Mouse (Mus musculus) ovary, adult 2 months (tissue): Measurements from ENCODE around the gene Bcr. TPM values are rescaled to one million over a fixed set of nuclear protein-coding genes. Genes with fewer than 3 reads are reported as not detected.

Experiments
- polyA plus RNA-seq: library from polyadenylated mRNA; depleted of rRNA; stranded (reverse); fragments of >200 nt; gene quantifications from 2 replicates; pipeline ENCODE4 v1.2.3, GENCODE M21; 2012; rRNA removed

Bcr gene
- 26.3 and 28.7 TPM in 2 replicates for polyA plus RNA-seq

DNA sequence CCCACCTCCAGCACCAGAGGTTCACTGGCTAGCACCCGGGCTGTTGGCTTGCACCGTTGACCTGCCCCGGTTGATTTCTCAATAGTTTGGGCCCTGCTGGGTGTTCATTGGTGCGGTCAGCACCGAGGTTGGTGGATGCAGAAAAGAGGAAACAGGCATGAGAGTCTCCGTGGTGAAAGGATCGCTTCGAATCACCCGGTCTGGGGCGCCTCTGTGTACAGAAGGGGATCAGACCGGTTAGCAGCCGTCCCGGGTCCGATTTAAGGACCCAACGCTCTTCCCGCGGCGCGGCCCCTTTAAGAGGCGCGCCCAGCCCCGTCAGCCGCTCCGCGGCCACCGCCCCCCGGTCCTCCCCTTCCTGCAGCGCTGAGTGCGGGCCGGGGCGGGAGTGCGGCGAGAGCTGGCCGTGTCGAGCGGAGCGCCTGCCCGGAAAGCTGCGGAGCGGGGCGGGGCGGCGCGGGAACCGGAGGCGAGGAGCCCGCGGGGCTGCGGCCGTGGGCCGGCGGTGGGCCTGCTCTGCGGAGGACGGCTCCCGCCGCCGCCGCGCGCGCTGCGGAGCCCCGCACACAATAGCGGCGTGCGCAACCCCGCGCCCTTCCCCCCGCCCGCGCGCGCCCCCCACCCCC lies at the start of gene Bcr:
Bcr (plus strand) TSS at position 376 of the 626 bp plus-strand sequence.

DNA sequence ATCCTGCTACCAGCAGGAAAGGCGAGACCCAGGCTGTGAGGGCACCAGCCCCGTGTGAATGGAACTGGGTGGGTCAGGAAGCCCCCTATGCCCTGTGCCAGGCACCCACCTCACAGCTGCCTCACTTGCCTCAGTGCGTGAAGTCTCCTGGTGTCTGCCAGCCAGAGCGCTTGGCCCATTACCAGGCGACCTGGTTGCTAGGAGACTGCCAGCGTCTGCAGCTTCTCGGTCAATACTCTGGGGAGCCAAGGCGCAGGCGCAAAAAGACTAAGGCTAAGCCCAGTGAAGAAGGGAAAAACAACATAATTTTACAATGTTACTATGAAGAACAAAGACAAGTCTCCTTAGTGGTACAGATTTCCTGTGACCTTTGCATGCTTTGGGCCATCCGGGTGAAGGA lies 28.0 kb upstream of the Bcr start, which contains the start of gene Rsph14:
Rsph14 (minus strand) TSS at position 192 of the 400 bp plus-strand sequence.

DNA sequence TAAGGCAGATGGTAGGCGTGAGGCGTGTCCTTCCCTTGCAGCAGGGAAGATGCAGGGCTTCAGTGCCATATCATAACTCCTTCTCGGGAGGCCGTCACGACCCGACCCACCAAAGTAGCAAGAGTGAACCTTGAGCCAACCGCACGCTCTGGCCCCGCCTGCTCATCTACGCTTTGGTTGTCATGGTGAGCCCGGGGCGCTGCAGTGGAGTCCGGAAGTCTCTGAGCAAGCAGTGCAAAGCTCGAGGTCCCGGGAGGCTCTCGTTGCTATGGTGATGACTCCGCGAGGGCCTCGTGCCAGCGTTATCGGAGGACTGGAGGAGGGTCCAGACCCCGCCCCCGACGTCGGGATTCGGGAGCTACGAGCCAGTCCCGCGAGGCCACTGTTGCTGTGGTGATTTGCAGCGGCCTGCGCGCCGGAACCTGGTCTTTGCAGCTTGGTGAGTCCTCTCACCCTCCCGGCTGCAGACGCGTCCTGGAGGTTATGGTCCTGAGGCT lies 23.5 kb upstream of the Bcr start, which contains the start of gene Rab36:
Rab36 (plus strand) TSS at position 176 of the 497 bp plus-strand sequence.

DNA sequence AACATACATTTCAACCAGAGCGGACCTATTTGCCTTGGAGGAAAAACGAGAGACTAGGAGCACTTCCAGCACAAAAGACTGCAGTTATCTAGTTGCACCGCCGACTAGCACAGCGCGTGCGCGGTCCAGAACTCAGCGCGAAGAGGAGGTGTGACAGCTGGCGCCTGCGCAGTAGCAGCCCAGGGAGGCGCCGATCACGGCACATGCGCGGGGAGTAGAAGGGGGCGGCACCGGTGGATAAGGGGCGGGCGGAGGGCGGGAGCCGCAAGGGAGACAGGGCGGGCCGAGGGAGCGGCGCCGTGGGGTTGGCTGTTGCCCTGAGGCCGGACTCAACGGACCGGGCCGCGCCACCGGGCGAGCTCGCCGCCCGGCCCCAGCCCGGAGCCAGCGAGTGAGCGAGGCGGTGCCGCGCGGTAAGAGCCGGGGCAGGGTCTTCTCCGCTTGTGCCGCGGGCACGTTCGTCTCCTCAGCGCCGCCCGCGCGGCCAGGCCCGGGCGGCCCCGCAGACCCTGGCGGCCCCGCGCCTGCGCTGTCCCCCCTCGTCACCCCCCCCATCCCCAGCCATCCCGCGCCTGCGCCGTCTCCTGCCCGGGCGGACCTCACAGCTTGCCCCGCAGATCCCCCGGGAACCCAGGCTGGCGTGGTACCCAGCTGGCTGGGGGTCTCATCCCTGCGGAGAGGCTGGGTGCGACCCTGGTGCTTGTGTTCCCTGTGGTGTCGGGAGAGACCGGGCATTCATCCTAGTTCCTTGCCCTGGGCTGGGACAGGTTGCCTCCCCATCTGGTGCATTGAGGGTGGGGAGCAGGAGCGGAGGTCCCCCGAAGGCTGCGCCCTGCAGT lies 151.6 kb downstream of the Bcr start, which contains the start of gene Specc1l:
Specc1l (plus strand) TSS at position 267 of the 839 bp plus-strand sequence.

Other genes starting within 250 kb of the Bcr start
- 10.4 and 12.4 TPM in 2 replicates for gene Gnaz, start 93.4 kb upstream of the Bcr start, polyA plus RNA-seq
- gene Rsph14, start 28.0 kb upstream of the Bcr start, polyA plus RNA-seq, result 7.2 and 9.7 TPM in 2 replicates
- 27.5 and 34.0 TPM in 2 replicates for gene Rab36, start 23.5 kb upstream of the Bcr start, polyA plus RNA-seq
- gene Specc1l, start 151.5 kb downstream of the Bcr start, polyA plus RNA-seq, result 30.8 and 34.6 TPM in 2 replicates